Mouse (Mus musculus): Measurements from ENCODE around the gene Reck. TPM values are rescaled to one million over a fixed set of nuclear protein-coding genes. Genes with fewer than 3 reads are reported as not detected.
A peak's percentile ranks its signal among the peaks of the same experiment; 100 is the strongest.

The Reck gene
- polyA plus RNA-seq, 2 experiments: 1.6 to 1.7 TPM

DNA sequence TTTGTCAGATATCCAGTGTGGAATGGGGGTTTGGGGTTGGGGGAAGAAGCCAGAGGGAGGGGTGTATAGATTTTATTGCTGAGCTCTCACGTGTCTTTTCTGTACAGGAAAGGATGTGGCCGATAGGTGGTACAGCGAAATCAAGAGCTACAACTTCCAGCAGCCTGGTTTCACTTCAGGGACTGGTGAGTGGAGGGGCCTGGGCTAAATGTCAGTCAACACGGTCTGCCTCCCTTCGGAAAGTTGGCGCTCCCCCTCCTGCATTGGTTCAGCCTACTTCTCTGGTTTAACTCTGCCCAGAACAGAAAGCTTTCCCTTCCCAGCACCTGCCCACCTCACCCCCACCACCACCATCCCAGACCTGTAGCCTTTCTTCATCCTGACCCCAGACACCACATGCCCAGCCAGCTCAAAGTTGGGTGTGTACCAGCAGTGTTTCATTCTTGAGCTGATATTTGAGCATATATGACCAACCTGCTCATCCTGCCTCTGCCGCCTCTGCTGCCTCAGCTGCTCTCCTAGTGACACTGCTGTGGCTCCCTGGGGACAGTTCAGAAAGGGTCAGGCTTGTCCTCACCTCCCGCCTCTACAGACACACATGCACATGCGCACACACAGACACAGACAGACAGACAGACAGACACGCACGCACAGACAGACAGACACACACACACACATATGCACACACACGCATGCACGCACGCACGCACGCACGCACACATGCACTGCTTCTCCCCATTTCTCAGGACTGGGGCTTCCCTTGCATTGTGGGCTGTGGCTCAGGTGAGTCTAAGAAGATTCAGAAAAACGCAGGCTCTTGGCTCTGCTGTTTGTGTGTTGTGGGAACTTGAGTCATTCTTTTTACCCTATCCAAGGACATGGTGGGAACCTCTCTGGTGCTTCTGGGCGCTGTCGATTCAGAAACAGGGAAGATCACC is 95.3 kb downstream of the Reck start:
- no peaks in the 10 kb centered on the region; the same call in 1 of the 2 replicates for H3K36me3 ChIP-seq (replicated peaks; ENCODE audit: control insufficient read depth, insufficient read depth, low read depth)
- 81% methylated on average over 20 of the region's 20 CpGs for WGBS (ENCODE audit: insufficient replicate concordance)
- H3K4me3 ChIP-seq (ENCODE audit: insufficient read depth in 1 of 2, low read depth in 2 of 2, low read length in 2 of 2): no peak overlapping the region
- H3K9ac ChIP-seq (replicated peaks): no peak overlapping the region
- H3K9me3 ChIP-seq (ENCODE audit: control insufficient read depth, low read length): no peaks in the 10 kb centered on the region
- no peaks in the 10 kb centered on the region for H3K27me3 ChIP-seq (ENCODE audit: control insufficient read depth, insufficient read depth, low read length)
- ATAC-seq (ENCODE audit: insufficient read depth) (no peak), DNase-seq (ENCODE audit: low read depth in 3 of 3, low spot score in 3 of 3) (no peak)
- peaks cover 23 to 47% of the 10 kb centered on the region in 2 experiments for H3K4me1 ChIP-seq (replicated peaks; ENCODE audit: control insufficient read depth in 2 of 2, insufficient read depth in 2 of 2, low read length in 1 of 2)
- TF ChIP-seq CTCF (IDR thresholded peaks at IDR 0.05; ENCODE audit: low read depth) (no peak), EP300 (IDR thresholded peaks at IDR 0.05; ENCODE audit: low read depth) (no peak)
- H3K27ac ChIP-seq: no peak overlapping the region
- H3K4me2 ChIP-seq (ENCODE audit: low read depth): no peak overlapping the region

DNA sequence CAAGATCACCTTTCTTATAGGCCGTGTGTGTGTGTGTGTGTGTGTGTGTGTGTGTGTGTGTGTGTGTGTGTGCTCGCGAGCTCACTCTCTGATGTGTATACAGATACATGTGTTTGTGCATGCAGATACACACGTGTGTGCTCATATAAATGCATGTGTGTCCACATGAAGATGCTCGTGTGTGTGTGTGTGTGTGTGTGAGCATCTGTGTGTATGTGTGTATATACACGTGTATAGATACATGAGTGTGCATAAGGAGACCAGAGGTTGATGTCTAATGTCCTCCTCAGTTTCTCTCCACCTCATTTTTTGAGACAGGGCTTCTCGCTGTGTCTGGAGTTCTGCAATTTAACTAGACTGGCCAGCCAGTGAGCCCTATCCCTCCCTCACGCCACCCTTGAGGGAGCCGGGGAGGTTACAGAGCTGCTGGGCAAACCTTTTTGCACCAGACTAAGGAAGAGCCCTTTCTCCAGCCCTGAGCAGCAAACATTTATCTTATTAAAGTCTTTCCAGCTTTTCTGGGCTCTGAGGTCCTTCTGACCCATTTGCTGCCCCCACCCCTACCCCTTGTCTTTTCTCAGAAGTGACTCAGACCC is 96.3 kb downstream of the Reck start:
- ATAC-seq (ENCODE audit: insufficient read depth): peak; percentile 15; the same call in 1 of the 2 replicates
- 48% methylated on average over 9 of the region's 9 CpGs for WGBS (ENCODE audit: insufficient replicate concordance)

DNA sequence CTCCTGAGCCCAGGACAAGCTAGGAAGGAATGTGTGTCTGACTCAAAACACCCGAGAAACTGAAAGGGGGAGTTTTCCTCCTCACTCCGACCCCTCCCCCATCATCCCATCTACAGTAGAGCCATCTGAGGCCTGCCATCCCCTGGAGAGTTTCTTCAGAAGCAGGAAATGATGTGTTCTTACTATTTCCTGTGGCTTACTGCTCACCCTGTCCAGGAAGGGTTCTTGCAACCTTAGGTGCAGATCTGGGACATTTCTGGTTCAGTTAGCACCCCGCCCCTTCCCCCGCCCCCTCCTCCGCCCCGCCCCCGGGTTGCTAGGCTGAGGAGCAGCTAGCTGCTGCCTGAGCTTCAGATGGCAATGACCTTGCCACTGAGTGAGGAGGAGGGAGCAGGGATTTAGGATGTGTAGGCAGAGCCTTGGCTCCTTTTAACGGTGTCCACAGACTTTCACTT is 96.8 kb downstream of the Reck start:
- Histone ChIP-seq H3K4me1 (replicated peaks; ENCODE audit: control insufficient read depth in 2 of 2, insufficient read depth in 2 of 2, low read length in 1 of 2) (peaks cover 12 to 34% of the 10 kb centered on the region in 2 experiments), H3K27me3 (ENCODE audit: control insufficient read depth, insufficient read depth, low read length) (no peaks in the 10 kb centered on the region), H3K27ac (peak overlapping the region; percentile 57), H3K9ac (replicated peaks) (peak overlapping the region; percentile 9; the same call in 1 of the 2 replicates), H3K36me3 (replicated peaks; ENCODE audit: control insufficient read depth, insufficient read depth, low read depth) (no peaks in the 10 kb centered on the region; the same call in 1 of the 2 replicates), H3K9me3 (ENCODE audit: control insufficient read depth, low read length) (no peaks in the 10 kb centered on the region), H3K4me2 (ENCODE audit: low read depth) (peak overlapping the region; percentile 47; the same call in 1 of the 2 replicates), H3K4me3 (ENCODE audit: insufficient read depth in 1 of 2, low read depth in 2 of 2, low read length in 2 of 2) (no peak overlapping the region)
- DNase-seq (ENCODE audit: low read depth in 3 of 3, low spot score in 3 of 3): peak in 1 of 3 experiments; percentile 50
- ATAC-seq (ENCODE audit: insufficient read depth): peak; percentile 69
- WGBS (ENCODE audit: insufficient replicate concordance): 2% methylated on average over 8 of the region's 8 CpGs
- TF ChIP-seq CTCF (IDR thresholded peaks at IDR 0.05; ENCODE audit: low read depth) (no peak), EP300 (IDR thresholded peaks at IDR 0.05; ENCODE audit: low read depth) (no peak)

More for the DNA sequence above, 96.3 kb downstream of the Reck start:
- Histone ChIP-seq H3K9ac (replicated peaks) (peak overlapping the region; percentile 9; the same call in 1 of the 2 replicates), H3K36me3 (replicated peaks; ENCODE audit: control insufficient read depth, insufficient read depth, low read depth) (no peaks in the 10 kb centered on the region; the same call in 1 of the 2 replicates), H3K4me1 (replicated peaks; ENCODE audit: control insufficient read depth in 2 of 2, insufficient read depth in 2 of 2, low read length in 1 of 2) (peaks cover 13 to 39% of the 10 kb centered on the region in 2 experiments), H3K27ac (peak overlapping the region; percentile 57), H3K9me3 (ENCODE audit: control insufficient read depth, low read length) (no peaks in the 10 kb centered on the region), H3K27me3 (ENCODE audit: control insufficient read depth, insufficient read depth, low read length) (no peaks in the 10 kb centered on the region), H3K4me2 (ENCODE audit: low read depth) (peak overlapping the region; percentile 47; the same call in 1 of the 2 replicates), H3K4me3 (ENCODE audit: insufficient read depth in 1 of 2, low read depth in 2 of 2, low read length in 2 of 2) (no peak overlapping the region)
- no peak for TF ChIP-seq CTCF (IDR thresholded peaks at IDR 0.05; ENCODE audit: low read depth)
- no peak for TF ChIP-seq EP300 (IDR thresholded peaks at IDR 0.05; ENCODE audit: low read depth)
- DNase-seq (ENCODE audit: low read depth in 3 of 3, low spot score in 3 of 3): no peak

DNA sequence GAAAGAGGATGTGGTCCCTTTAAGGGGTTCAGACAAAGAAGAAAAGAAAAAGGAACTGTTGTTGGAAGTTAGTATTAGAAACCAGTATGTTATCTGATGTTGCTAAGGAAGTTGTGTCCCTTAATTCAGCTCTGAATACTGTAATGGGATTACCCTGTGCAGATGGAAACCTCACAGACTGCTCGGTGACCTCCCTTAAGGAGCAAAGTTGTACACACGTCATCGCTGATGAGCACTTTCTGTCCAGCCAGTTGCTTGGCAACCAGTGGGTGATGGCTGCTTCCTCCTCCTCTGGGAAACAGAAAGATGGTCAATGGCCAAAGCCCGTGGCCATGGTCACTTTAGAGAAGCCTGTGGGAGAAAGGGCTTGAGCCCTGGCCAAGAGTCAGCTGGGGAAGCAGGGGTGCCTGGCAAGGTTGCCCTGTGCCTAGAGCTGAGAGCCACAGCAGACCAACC is 98.2 kb downstream of the Reck start:
- ATAC-seq (ENCODE audit: insufficient read depth) (no peak), DNase-seq (ENCODE audit: low read depth in 3 of 3, low spot score in 3 of 3) (no peak)
- TF ChIP-seq CTCF (IDR thresholded peaks at IDR 0.05; ENCODE audit: low read depth) (no peak), EP300 (IDR thresholded peaks at IDR 0.05; ENCODE audit: low read depth) (no peak)
- WGBS (ENCODE audit: insufficient replicate concordance): 20% methylated on average over 4 of the region's 4 CpGs
- no peak overlapping the region for H3K27ac ChIP-seq
- H3K27me3 ChIP-seq (ENCODE audit: control insufficient read depth, insufficient read depth, low read length): no peaks in the 10 kb centered on the region
- H3K9ac ChIP-seq (replicated peaks): no peak overlapping the region
- no peak overlapping the region for H3K4me3 ChIP-seq (ENCODE audit: insufficient read depth in 1 of 2, low read depth in 2 of 2, low read length in 2 of 2)
- H3K9me3 ChIP-seq (ENCODE audit: control insufficient read depth, low read length): no peaks in the 10 kb centered on the region
- no peaks in the 10 kb centered on the region; the same call in 1 of the 2 replicates for H3K36me3 ChIP-seq (replicated peaks; ENCODE audit: control insufficient read depth, insufficient read depth, low read depth)
- no peak overlapping the region for H3K4me2 ChIP-seq (ENCODE audit: low read depth)
- H3K4me1 ChIP-seq (replicated peaks; ENCODE audit: control insufficient read depth in 2 of 2, insufficient read depth in 2 of 2, low read length in 1 of 2): peaks cover 6 to 25% of the 10 kb centered on the region in 2 experiments; a peak in 3 of 4 replicates

Measured in liver, embryonic 14.5 days (tissue).